Mouse (Mus musculus) lung, postnatal 0 days (tissue): ENCODE measurements around the gene Fgl2.

ENCODE experiments used
- CTCF ChIP-seq: IDR thresholded peaks from 2 replicates; pipeline ENCODE4 v1.5.1; 2016; ENCODE audit warnings: antibody characterized with exemption, mild to moderate bottlenecking
- EP300 ChIP-seq: IDR thresholded peaks from 2 replicates; pipeline ENCODE4 v1.6.1; 2016; ENCODE audit warnings: antibody characterized with exemption, mild to moderate bottlenecking, control low read depth

DNA sequence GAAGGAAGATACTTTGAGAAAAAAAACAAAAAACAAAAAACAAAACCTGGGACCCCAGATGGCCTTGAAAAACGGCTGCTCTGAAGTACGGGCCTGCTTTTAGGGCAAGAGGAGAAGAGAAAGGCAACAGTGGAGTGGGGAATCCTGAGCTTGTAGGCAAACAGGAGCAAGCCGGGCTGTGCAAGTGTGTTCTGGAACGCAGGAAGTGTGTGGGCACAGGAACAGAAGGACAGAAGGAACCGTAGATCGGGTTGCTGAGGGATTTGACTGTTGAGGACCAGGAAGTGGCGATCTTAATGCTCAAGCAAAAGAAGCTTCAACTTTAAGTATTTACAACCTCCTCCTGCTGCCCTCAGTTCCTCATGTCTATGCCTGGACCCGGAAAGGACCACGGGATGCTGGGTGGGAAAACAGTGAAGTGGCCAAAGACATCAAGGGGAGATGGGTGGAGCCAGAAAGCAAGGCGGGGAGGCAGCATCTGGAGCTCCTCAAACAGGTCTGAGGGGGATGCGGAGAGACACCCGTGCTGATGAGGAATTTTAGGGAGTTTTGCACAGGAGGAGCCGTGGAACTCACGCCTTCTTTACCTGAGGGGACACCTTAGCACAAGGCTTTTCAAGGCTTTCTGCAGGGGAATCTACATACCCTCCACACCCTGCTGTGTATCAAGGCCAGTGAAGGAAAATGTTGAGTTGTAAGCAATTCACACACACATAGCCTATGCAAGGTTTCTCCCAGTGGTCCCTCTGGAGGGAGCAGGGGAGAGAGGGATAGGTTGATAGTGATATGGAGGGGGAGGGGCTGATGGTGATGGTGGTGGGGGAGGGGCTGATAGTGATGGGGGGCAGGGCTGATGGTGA lies 11.2 kb downstream of the Fgl2 start:
- no peak for TF ChIP-seq CTCF
- TF ChIP-seq EP300, result no peak
